Comparison of ENCODE assay signal across 20 mouse cellular contexts in the genomic region with DNA sequence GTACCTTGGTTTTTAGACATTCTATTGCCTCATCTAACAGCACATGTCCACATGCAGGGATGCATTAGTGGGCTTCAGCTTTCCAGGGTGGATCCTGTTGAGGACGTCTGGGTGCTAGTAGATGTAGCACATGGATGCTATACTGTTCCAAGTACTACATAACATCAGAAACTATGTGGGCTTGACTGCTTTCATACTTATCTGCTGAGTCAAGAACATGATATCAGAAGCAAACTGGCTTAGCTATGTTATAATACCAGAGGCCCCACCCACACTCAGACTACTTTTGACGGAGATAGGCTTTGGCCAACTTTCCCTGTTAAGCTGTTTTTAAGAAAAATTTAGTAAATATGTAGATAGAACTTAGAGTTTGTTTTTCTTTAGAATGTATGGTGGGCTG. TPM values are rescaled to one million over a fixed set of nuclear protein-coding genes. Genes with fewer than 3 reads are reported as not detected.
DNase-seq lines count a peak whose midpoint lies in the region; ATAC-seq and TF ChIP-seq lines count a peak whose summit lies in the region.
"Had no signal": no experiment of that assay in that cellular context is flagged by ENCODE, and none has a peak within 500 bp of the region (broad histone marks: within the 10 kb centered on the region; RNA-seq: fewer than 3 reads in every experiment).

No protein-coding gene starts in this region.

- H3K9me3 ChIP-seq in heart, embryonic 13.5 days, result no peaks in the 10 kb centered on the region
- H3K9me3 ChIP-seq in stomach, embryonic 15.5 days, result no peaks in the 10 kb centered on the region
- H3K9me3 ChIP-seq in stomach, postnatal 0 days (ENCODE audit: control insufficient read depth, low read length), result no peaks in the 10 kb centered on the region
- H3K9me3 ChIP-seq in stomach, embryonic 16.5 days (replicated peaks; ENCODE audit: control insufficient read depth, low read length), result no peaks in the 10 kb centered on the region
- H3K9me3 ChIP-seq: heart, embryonic 15.5 days had no signal

- no peak overlapping the region for H3K27ac ChIP-seq in heart, embryonic 13.5 days (replicated peaks)
- no peak overlapping the region for H3K27ac ChIP-seq in stomach, embryonic 15.5 days
- no peak overlapping the region for H3K27ac ChIP-seq in stomach, postnatal 0 days (replicated peaks)
- H3K27ac ChIP-seq in stomach, embryonic 16.5 days (ENCODE audit: low read length), result no peak overlapping the region
- H3K27ac ChIP-seq: heart, embryonic 15.5 days had no signal

- TF ChIP-seq EP300 in stomach, postnatal 0 days (optimal IDR thresholded peaks at IDR 0.05), result no peak

- H3K4me3 ChIP-seq in heart, embryonic 13.5 days, result peak overlapping the region; percentile 13; the same call in 1 of the 2 replicates
- H3K4me3 ChIP-seq in stomach, embryonic 15.5 days (replicated peaks), result no peak overlapping the region
- H3K4me3 ChIP-seq in stomach, postnatal 0 days (ENCODE audit: low read depth, low read length), result no peak overlapping the region
- H3K4me3 ChIP-seq in stomach, embryonic 16.5 days (replicated peaks; ENCODE audit: low read length), result no peak overlapping the region

- peaks cover 22% of the 10 kb centered on the region for H3K4me1 ChIP-seq in heart, embryonic 13.5 days
- H3K4me1 ChIP-seq in stomach, embryonic 15.5 days, result peaks cover 11% of the 10 kb centered on the region; the same call in 1 of the 2 replicates
- H3K4me1 ChIP-seq in stomach, postnatal 0 days (replicated peaks; ENCODE audit: control insufficient read depth, insufficient read depth), result no peaks in the 10 kb centered on the region
- H3K4me1 ChIP-seq in stomach, embryonic 16.5 days (ENCODE audit: control insufficient read depth, insufficient read depth, low read length), result peaks cover 11% of the 10 kb centered on the region

- intact Hi-C loops in heart, postnatal 10 days (cut with DNase I), result no loop called here

- H3K4me2 ChIP-seq in heart, embryonic 13.5 days, result peak overlapping the region; percentile 73
- H3K4me2 ChIP-seq in stomach, embryonic 15.5 days, result no peak overlapping the region
- H3K4me2 ChIP-seq in stomach, postnatal 0 days (replicated peaks; ENCODE audit: low read depth), result no peak overlapping the region
- peak overlapping the region; percentile 24; the same call in 1 of the 2 replicates for H3K4me2 ChIP-seq in stomach, embryonic 16.5 days (ENCODE audit: low read depth, low read length)

- peaks cover 55% of the 10 kb centered on the region for H3K36me3 ChIP-seq in heart, embryonic 13.5 days
- peaks cover 17% of the 10 kb centered on the region for H3K36me3 ChIP-seq in stomach, embryonic 15.5 days
- H3K36me3 ChIP-seq in stomach, postnatal 0 days (ENCODE audit: control insufficient read depth, insufficient read depth, low read length), result peaks cover 12% of the 10 kb centered on the region; the same call in 1 of the 2 replicates
- peaks cover 13% of the 10 kb centered on the region for H3K36me3 ChIP-seq in stomach, embryonic 16.5 days (ENCODE audit: control insufficient read depth, insufficient read depth, low read length)

- WGBS in heart, embryonic 13.5 days, result 43% methylated on average over 2 of the region's 2 CpGs
- 65% methylated on average over 2 of the region's 2 CpGs for WGBS in stomach, embryonic 15.5 days
- 37% methylated on average over 2 of the region's 2 CpGs for WGBS in stomach, postnatal 0 days
- 57% methylated on average over 2 of the region's 2 CpGs for WGBS in stomach, embryonic 16.5 days

- H3K9ac ChIP-seq in heart, embryonic 13.5 days, result 0 out of 2 replicates have a peak overlapping the region, but pooled peaks have one; percentile 33
- H3K9ac ChIP-seq in stomach, embryonic 15.5 days, result no peak overlapping the region
- H3K9ac ChIP-seq in stomach, postnatal 0 days (ENCODE audit: low read length), result no peak overlapping the region
- no peak overlapping the region for H3K9ac ChIP-seq in stomach, embryonic 16.5 days (ENCODE audit: low read length)
- H3K9ac ChIP-seq: heart, embryonic 15.5 days had no signal

- no peak for DNase-seq in heart, postnatal 10 days
- DNase-seq in stomach, postnatal 0 days (ENCODE audit: low spot score), result no peak
- DNase-seq in cerebellum, adult 18-20 months, result no peak
- no peak for DNase-seq in kidney, postnatal 36 days
- DNase-seq: adrenal gland, postnatal 36 days; cerebellum, postnatal 10 days; right cerebral cortex, postnatal 14 days had no signal

- peaks cover 5% of the 10 kb centered on the region; the same call in 1 of the 2 replicates for H3K27me3 ChIP-seq in heart, embryonic 13.5 days (replicated peaks)
- H3K27me3 ChIP-seq in stomach, embryonic 15.5 days (replicated peaks), result no peaks in the 10 kb centered on the region
- no peaks in the 10 kb centered on the region for H3K27me3 ChIP-seq in stomach, postnatal 0 days (ENCODE audit: control insufficient read depth, insufficient read depth, low read length)
- H3K27me3 ChIP-seq in stomach, embryonic 16.5 days (ENCODE audit: control insufficient read depth, insufficient read depth, low read length), result no peaks in the 10 kb centered on the region
- H3K27me3 ChIP-seq: heart, embryonic 15.5 days had no signal

- no peak for TF ChIP-seq CTCF in stomach, postnatal 0 days (IDR thresholded peaks at IDR 0.05; ENCODE audit: low read depth)

- no peak for ATAC-seq in heart, embryonic 13.5 days (ENCODE audit: extremely low read depth, insufficient number of reproducible peaks, low FRiP score, low TSS enrichment)
- ATAC-seq in stomach, embryonic 15.5 days (ENCODE audit: insufficient read depth, low FRiP score, low read depth), result peak; percentile 53; the same call in 1 of the 2 replicates
- ATAC-seq in stomach, postnatal 0 days (ENCODE audit: low FRiP score, low TSS enrichment), result no peak
- ATAC-seq in erythroid progenitor cell, adult 5-6 weeks (replicated peaks; ENCODE audit: low FRiP score, poor library complexity, severe bottlenecking), result peak; percentile 70
- ATAC-seq in stomach, embryonic 16.5 days (ENCODE audit: insufficient read depth, low FRiP score), result no peak
- ATAC-seq: CD4-positive, CD25-positive, alpha-beta regulatory T cell, adult 4 months; intestine, embryonic 16.5 days had no signal

RNA-seq across cellular contexts. Expression of a gene that starts 2.8 kb away (rescaled TPM):
- 126 and 130 TPM in 2 replicates for polyA plus RNA-seq in heart, embryonic 13.5 days (2015; fragmentation: Nextera tagmentation; extraction: Ambion mirVana)
- total RNA-seq in heart, postnatal 10 days (2021), result 10 to 100 TPM; 36.2 to 41.2 TPM
- 133 and 138 TPM in 2 replicates for polyA plus RNA-seq in stomach, embryonic 15.5 days (2015; fragmentation: Nextera tagmentation; extraction: Ambion mirVana)
- polyA plus RNA-seq in stomach, postnatal 0 days (2015; fragmentation: Nextera tagmentation; extraction: Ambion mirVana), result 31.2 and 35.7 TPM in 2 replicates
- 304 and 358 TPM in 2 replicates for total RNA-seq in erythroid progenitor cell, adult 5-6 weeks (2015; ENCODE audit: low replicate concordance)
- total RNA-seq in erythroid progenitor cell, adult 5-6 weeks (2017; ENCODE audit: low replicate concordance), result 865 and 917 TPM in 2 replicates
- 131 and 137 TPM in 2 replicates for polyA plus RNA-seq in stomach, embryonic 16.5 days (2015; fragmentation: Nextera tagmentation; extraction: Ambion mirVana)

RNA-seq across cellular contexts. Expression of a gene that starts 37.2 kb away (rescaled TPM):
- 0.36 TPM in 1 of 2 replicates, not detected in the other for polyA plus RNA-seq in heart, embryonic 13.5 days (2015; fragmentation: Nextera tagmentation; extraction: Ambion mirVana)
- total RNA-seq in heart, postnatal 10 days (2021), result not detected
- 0.41 and 0.53 TPM in 2 replicates for polyA plus RNA-seq in stomach, embryonic 15.5 days (2015; fragmentation: Nextera tagmentation; extraction: Ambion mirVana)
- polyA plus RNA-seq in stomach, postnatal 0 days (2015; fragmentation: Nextera tagmentation; extraction: Ambion mirVana), result not detected in 2 replicates
- not detected in 2 replicates for total RNA-seq in erythroid progenitor cell, adult 5-6 weeks (2015; ENCODE audit: low replicate concordance)
- 0.53 TPM in 1 of 2 replicates, not detected in the other for total RNA-seq in erythroid progenitor cell, adult 5-6 weeks (2017; ENCODE audit: low replicate concordance)
- 0.30 and 0.54 TPM in 2 replicates for polyA plus RNA-seq in stomach, embryonic 16.5 days (2015; fragmentation: Nextera tagmentation; extraction: Ambion mirVana)
- total RNA-seq: adrenal gland, postnatal 36 days; left cerebral cortex, adult 8-10 months; midbrain, postnatal 0 days; neutrophil, adult 5-6 weeks had no signal
- polyA plus RNA-seq: testis, adult 2 months had no signal

RNA-seq across cellular contexts. Expression of a gene that starts 43.8 kb away (rescaled TPM):
- polyA plus RNA-seq in heart, embryonic 13.5 days (2015; fragmentation: Nextera tagmentation; extraction: Ambion mirVana), result not detected in 2 replicates
- total RNA-seq in heart, postnatal 10 days (2021), result not detected
- polyA plus RNA-seq in stomach, embryonic 15.5 days (2015; fragmentation: Nextera tagmentation; extraction: Ambion mirVana), result 0.04 TPM in 2 replicates
- 0.04 TPM in 1 of 2 replicates, not detected in the other for polyA plus RNA-seq in stomach, postnatal 0 days (2015; fragmentation: Nextera tagmentation; extraction: Ambion mirVana)
- not detected in 2 replicates for total RNA-seq in erythroid progenitor cell, adult 5-6 weeks (2015; ENCODE audit: low replicate concordance)
- 0.13 TPM in 1 of 2 replicates, not detected in the other for total RNA-seq in erythroid progenitor cell, adult 5-6 weeks (2017; ENCODE audit: low replicate concordance)
- 0.04 and 0.07 TPM in 2 replicates for polyA plus RNA-seq in stomach, embryonic 16.5 days (2015; fragmentation: Nextera tagmentation; extraction: Ambion mirVana)
- total RNA-seq: adrenal gland, postnatal 36 days; left cerebral cortex, adult 8-10 months; midbrain, postnatal 0 days; neutrophil, adult 5-6 weeks had no signal
- polyA plus RNA-seq: CD4-positive, CD25-positive, alpha-beta regulatory T cell, adult 4 months; intestine, embryonic 16.5 days; testis, adult 2 months had no signal

RNA-seq across cellular contexts. Expression of a gene that starts 55.1 kb away (rescaled TPM):
- 0.04 and 0.13 TPM in 2 replicates for polyA plus RNA-seq in heart, embryonic 13.5 days (2015; fragmentation: Nextera tagmentation; extraction: Ambion mirVana)
- not detected for total RNA-seq in heart, postnatal 10 days (2021)
- polyA plus RNA-seq in stomach, embryonic 15.5 days (2015; fragmentation: Nextera tagmentation; extraction: Ambion mirVana), result not detected in 2 replicates
- 0.04 TPM in 1 of 2 replicates, not detected in the other for polyA plus RNA-seq in stomach, postnatal 0 days (2015; fragmentation: Nextera tagmentation; extraction: Ambion mirVana)
- total RNA-seq in erythroid progenitor cell, adult 5-6 weeks (2015; ENCODE audit: low replicate concordance), result not detected in 2 replicates
- not detected in 2 replicates for total RNA-seq in erythroid progenitor cell, adult 5-6 weeks (2017; ENCODE audit: low replicate concordance)
- polyA plus RNA-seq in stomach, embryonic 16.5 days (2015; fragmentation: Nextera tagmentation; extraction: Ambion mirVana), result 0.16 and 0.17 TPM in 2 replicates
- total RNA-seq: adrenal gland, postnatal 36 days; left cerebral cortex, adult 8-10 months; midbrain, postnatal 0 days; neutrophil, adult 5-6 weeks had no signal
- polyA plus RNA-seq: CD4-positive, CD25-positive, alpha-beta regulatory T cell, adult 4 months; embryonic facial prominence, embryonic 14.5 days; intestine, embryonic 16.5 days; lung, embryonic 16.5 days; testis, adult 2 months had no signal

Comparison
In these comparisons a context has a peak if more than half of its experiments do, and no peak if none do; other contexts are left out.
1. ATAC-seq: peak in stomach, embryonic 15.5 days (single experiment) and erythroid progenitor cell, adult 5-6 weeks (single experiment); none in heart, embryonic 13.5 days (single experiment), stomach, postnatal 0 days (single experiment) and stomach, embryonic 16.5 days (single experiment).
2. H3K4me2 ChIP-seq: peak in heart, embryonic 13.5 days (single experiment) and stomach, embryonic 16.5 days (single experiment); none in stomach, embryonic 15.5 days (single experiment) and stomach, postnatal 0 days (single experiment).